Mouse (Mus musculus): ENCODE measurements around the gene Esam.
A peak's percentile ranks its signal among the peaks of the same experiment; 100 is the strongest.

The Esam gene

GRCm38 (mm10) chr9:37530031-37530887, 2.4 kb downstream of the Esam start:
- peak; percentile 72 for DNase-seq (ENCODE audit: low read depth, low spot score)

DNA sequence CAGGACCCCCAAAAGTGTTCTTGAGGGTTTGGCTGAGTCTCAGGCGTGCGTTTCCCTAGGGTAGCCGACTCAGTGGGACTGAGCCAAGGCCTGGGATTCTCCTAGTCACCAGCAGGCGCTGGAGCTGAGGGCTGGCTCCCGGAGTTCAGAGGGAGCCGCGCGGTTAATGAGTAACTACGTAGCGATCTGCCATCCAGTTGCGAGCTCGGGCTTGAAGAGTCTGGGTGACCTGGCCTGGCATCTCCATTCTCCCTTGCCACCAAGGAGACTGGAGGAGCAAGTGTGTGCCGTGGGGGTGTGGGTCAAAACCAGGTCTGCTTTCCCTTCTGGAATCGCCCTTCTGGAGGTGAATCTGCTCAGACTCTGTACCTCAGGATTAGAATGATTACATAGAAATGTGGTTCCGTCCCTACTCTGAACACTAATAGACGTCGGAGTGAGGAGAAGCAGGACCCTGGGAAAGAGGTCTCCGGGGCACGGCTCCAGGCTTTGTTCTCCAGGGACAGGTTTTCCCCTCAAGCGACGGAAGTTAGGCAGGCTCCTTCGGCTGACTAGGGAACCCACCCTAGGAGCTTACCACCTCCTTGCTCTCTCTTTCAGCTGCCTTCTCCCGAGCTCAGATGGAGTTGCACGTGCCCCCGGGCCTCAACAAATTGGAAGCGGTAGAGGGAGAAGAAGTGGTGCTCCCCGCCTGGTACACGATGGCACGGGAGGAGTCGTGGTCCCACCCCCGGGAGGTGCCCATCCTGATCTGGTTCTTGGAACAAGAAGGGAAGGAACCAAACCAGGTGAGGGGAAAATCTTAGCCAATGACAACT, 3.2 kb downstream of the Esam start:
- peak; percentile 84 for DNase-seq (ENCODE audit: low read depth, low spot score)

DNA sequence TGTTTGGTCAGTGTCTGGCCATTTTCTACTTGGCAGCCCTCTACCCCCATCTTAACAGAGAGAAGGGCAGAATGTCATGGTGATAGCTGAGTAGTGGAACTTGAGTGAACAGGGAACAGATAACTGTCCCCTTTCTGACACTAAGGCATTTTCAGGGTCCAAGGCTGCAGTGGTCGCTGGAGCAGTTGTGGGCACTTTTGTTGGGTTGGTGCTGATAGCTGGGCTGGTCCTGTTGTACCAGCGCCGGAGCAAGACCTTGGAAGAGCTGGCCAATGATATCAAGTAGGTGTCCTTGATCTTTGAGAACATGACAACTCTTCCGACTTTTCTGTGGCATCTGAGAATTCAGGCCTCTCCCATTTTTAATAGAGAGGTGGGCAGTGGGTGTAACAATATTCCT, 9.0 kb downstream of the Esam start:
- no peak for DNase-seq (ENCODE audit: low read depth, low spot score)

DNA sequence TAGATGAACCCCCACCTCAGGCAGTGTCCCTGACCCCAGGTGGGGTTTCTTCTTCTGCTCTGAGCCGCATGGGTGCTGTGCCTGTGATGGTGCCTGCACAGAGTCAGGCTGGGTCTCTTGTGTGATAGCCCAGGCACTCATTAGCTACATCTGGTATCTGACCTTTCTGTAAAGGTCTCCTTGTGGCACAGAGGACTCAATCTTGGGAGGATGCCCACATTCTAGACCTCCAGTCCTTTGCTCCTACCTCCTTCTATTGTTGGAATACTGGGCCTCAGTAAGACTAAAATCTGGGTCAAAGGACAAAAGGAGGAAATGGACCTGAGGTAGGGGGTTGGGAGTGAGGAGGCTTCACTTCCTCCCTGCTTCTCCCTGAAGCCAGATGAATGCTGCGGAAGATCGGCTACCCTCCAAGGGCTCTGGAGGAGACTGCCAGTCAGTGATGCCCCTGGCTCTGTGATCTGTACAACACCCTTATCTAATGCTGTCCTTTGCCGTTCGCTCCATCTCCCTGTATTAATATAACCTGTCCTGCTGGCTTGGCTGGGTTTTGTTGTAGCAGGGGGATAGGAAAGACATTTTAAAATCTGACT, 9.9 kb downstream of the Esam start:
- DNase-seq (ENCODE audit: low read depth, low spot score): no peak

GRCm38 (mm10) chr9:37539170-37540025, 11.5 kb downstream of the Esam start, which contains the start of gene Vsig2:
Vsig2 (plus strand) TSS chr9:37539255.
- peak; percentile 50 for DNase-seq (ENCODE audit: low read depth, low spot score)

DNA sequence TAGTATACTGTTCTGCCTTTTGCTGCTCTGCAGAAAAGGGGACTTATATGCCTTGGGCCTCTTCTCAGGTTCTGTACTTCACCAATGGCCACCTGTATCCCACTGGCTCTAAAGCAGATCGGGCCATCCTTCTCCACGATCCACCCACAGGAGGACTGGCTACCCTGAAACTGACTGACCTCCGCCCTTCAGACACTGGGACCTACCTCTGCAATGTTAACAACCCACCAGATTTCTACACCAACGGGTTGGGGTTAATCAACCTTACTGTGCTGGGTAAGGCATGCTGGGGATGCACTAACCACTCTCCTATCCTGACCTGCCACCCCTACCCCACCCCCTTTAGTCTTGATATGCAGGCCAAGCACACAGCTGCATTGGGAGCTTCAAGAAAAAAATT, 12.3 kb downstream of the Esam start:
- DNase-seq (ENCODE audit: low read depth, low spot score): no peak

- DNase-seq (ENCODE audit: low read depth, low spot score): no peak
Observed at GRCm38 (mm10) chr9:37540701-37541575, 13.1 kb downstream of the Esam start.

DNA sequence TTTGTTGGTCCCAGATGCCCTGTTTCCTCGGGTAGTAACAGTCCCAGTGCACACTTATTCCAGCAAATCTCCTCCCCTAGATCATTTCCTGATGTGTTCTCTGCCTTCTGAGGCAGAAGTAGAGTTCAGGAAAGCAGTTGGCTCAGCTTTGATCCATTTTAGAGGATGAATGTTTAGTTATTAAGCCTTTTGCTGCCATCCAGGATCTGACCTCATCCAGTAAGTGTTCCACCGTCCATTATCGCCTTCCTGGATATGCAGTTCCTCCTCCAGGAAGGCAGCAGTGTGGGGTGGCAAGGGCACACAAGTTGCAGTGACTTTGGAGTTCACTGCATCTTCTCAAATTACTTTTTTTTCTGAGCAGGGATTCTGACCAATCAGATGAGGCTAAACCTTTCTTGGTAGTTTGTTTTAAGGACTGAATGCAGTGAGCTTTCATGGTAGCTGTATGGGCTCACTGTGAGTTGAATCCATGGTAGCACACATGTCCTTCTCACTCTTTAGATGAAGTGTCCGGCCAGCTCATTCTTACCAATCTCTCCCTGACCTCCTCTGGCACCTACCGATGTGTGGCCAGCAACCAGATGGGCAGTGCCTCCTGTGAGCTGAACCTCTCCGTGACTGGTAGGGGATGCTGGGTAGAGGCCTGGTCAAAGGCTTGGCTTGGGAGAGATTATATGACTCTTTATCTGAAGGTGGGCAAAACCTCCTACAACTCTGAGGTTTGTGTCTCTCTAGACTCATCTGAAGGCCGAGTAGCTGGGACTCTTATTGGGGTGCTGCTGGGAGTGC, 14.2 kb downstream of the Esam start:
- peak; percentile 10 for DNase-seq (ENCODE audit: low read depth, low spot score)

DNA sequence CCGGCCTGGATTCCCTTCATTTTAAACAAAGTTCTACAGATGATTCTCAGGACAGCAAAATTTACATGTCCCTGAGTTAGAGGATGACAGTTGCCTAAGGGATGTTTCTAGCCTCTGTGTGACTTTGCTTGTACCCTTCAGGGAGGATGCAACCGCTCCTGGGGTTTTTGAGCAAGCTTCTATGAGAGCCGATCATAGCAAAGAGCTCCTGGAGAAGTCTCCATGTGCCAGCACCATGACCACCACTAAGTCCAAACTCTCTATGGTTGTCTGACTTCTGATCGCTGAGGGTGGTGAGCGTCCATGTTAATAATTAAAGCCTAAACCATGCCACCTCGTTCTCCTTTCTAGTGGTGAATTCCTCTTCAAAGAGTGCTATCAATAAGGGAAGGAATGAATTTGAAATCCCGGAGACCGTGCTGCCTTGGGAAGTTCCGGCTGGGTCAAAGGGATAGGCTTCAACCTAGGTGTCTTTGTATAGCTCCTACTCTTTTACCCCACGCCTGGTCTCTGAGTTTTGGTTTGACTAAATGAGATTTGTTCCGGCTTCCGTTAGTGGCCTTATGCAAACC, 16.1 kb downstream of the Esam start:
- DNase-seq (ENCODE audit: low read depth, low spot score): no peak

DNA sequence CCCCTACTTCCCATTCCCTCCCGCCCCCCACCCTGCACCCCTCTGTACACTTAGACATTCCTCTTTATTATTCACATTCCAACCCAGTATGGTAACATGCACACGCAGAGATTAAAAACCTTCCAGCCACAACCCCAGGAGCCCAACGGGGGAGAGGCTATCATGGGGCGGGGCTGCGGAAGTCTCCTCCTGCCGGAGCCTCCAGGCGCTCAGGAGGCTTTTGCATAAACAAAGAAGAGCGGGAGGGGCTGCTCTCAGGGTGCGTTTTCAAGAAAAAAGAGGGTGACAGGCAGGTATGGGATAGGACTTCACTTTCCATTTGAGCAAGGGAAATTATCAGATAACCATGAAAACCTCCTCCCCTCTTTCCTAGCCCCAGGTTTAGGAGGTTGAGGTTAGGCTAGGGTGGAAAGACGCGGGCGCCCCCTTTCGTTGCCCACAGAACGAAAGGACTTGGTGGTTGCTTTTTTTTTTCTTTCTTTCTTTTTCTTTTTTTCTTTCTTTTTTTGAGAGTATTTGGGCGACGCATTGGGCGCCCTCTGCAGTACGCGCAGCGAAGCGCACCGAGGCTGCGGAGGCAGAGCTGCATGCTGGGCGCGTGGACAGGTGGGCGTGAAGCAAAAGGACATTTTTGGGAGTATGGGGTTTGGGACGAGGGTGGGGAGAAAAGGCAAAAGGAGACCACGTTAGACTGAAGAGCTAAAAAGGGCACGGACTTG, 16.7 kb downstream of the Esam start:
- peak; percentile 87 for DNase-seq (ENCODE audit: low read depth, low spot score)

DNA sequence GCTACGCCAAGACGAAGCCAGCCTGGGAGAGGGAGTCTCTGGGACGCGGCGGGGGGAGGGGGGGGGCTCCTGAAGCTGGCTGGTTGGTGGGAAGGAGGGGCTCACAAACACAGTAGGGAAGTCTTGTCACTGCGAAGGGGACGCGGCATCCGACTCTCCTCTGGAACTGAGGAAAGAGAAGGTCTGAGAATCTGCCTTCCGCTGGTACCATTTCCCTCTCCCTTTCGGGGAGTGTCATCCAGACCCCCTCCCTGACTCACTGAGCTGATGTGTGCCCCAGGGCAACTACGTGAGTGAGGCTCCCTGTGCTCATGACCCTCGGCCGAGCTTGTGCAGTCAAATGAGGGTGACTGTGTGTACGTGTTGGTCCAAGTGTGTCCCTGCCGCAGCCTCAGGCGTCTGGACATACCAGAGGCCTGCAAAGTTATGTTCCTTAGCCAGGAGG, 17.3 kb downstream of the Esam start:
- no peak for DNase-seq (ENCODE audit: low read depth, low spot score)

- DNase-seq (ENCODE audit: low read depth, low spot score): peak; percentile 12
Observed at GRCm38 (mm10) chr9:37545847-37546452, 18.1 kb downstream of the Esam start.

- peak; percentile 45 for DNase-seq (ENCODE audit: low read depth, low spot score)
Observed at GRCm38 (mm10) chr9:37546889-37547288, 19.0 kb downstream of the Esam start.

GRCm38 (mm10) chr9:37550435-37550834, 22.6 kb downstream of the Esam start:
- no peak for DNase-seq (ENCODE audit: low read depth, low spot score)

DNA sequence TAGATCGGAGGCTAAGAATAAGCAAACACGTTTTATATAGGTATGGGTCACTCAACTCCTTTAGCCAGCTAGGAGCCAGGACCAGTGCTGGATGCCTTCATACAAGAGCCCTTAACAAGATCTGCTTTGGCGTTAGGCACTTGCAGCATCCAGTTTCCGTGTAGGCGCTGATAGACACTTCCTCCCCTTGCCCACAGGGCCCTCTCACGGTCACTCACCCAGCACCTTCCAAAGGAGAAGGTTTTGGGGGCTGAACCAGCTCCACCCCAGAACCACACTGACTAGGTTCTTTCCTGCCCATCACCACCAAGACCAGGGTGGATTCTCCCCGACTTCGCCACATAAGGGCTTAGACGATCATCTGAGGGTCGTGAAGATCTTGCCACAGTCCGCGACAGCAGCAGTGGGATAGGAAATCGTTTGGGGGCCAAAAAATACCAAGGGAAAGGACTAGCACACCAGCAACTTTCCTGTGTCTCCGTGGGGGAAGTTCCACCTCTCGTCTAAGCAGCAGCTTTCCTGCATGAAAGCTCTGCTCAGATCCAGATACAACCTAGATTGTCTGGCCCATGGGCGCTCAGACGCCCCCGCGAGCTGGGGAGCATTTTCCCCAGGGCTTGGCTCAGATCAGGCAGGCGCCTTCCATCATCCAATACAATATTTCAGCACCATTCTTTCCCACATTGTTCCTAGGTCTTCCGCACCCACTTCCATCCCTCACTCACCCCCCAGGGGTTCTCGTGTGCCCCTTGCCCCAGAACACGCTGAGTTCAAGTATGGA, 24.1 kb downstream of the Esam start:
- no peak for DNase-seq (ENCODE audit: low read depth, low spot score)

DNA sequence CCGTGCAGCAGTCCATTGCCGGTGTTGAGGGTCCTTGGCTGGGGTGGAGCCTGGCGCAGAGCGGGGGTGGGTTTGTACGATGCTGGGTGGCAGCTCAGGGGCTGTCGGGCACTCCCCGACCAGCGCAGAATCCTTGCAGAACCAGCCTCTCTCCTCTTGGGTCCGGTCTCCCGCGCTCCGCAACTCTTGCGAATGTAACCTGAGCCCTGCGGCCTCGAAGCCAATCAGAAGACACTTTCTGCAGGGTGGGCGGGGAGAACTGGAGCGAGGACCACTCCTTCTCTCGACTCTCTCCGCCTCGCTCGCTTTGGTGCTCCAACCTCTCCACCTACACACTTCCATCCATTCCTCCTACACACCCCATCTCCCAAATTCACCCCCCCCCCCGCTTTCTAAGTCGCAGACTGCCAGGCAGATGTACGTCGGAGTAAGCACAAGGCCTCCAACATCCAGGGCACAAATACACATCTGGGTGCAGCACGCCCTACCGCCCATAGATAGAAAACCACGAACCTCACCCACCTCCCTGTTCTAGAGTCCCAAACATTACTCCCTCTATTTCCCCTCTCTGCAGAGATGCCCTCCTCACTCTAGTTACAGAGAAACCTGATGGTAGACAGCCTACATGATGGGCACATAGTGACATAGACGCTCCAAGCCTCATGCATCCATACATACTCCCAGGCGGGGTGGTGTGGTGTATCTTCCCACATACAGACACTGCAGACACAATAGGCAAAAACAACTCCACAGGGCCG, 24.8 kb downstream of the Esam start, which contains the start of gene Nrgn:
TSS of gene Nrgn (minus strand) at position 369 of the 758 bp plus-strand sequence.
- peak; percentile 95 for DNase-seq (ENCODE audit: low read depth, low spot score)
